Mouse (Mus musculus): Measurements from ENCODE around the gene Nr1h4.

Nr1h4 gene

GRCm38 (mm10) chr10:89481638-89482037, 51.7 kb downstream of the Nr1h4 start:
- DNase-seq (ENCODE audit: low spot score): no peak

GRCm38 (mm10) chr10:89478766-89479165, 54.6 kb downstream of the Nr1h4 start:
- no peak for DNase-seq (ENCODE audit: low spot score)

GRCm38 (mm10) chr10:89470596-89471353, 62.6 kb downstream of the Nr1h4 start:
- no peak for DNase-seq (ENCODE audit: low spot score)

- DNase-seq (ENCODE audit: low spot score): no peak
These were observed 68.5 kb downstream of the Nr1h4 start for GRCm38 (mm10) chr10:89464760-89465405.

GRCm38 (mm10) chr10:89462890-89463289, 70.5 kb downstream of the Nr1h4 start:
- no peak for DNase-seq (ENCODE audit: low spot score)

GRCm38 (mm10) chr10:89461856-89462507, 71.4 kb downstream of the Nr1h4 start:
- DNase-seq (ENCODE audit: low spot score): peak; percentile 30

GRCm38 (mm10) chr10:89460972-89461371, 72.4 kb downstream of the Nr1h4 start:
- DNase-seq (ENCODE audit: low spot score): no peak

GRCm38 (mm10) chr10:89458770-89459169, 74.6 kb downstream of the Nr1h4 start:
- DNase-seq (ENCODE audit: low spot score): no peak

GRCm38 (mm10) chr10:89453794-89454193, 79.6 kb downstream of the Nr1h4 start:
- no peak for DNase-seq (ENCODE audit: low spot score)

GRCm38 (mm10) chr10:89453068-89453641, 80.2 kb downstream of the Nr1h4 start:
- no peak for DNase-seq (ENCODE audit: low spot score)

GRCm38 (mm10) chr10:89450411-89450810, 83.0 kb downstream of the Nr1h4 start:
- no peak for DNase-seq (ENCODE audit: low spot score)

GRCm38 (mm10) chr10:89444381-89444780, 89.0 kb downstream of the Nr1h4 start:
- no peak for DNase-seq (ENCODE audit: low spot score)

GRCm38 (mm10) chr10:89443623-89444151, 89.7 kb downstream of the Nr1h4 start, which contains the start of gene Gas2l3:
Gene Gas2l3 (minus strand): TSS chr10:89443967.
- DNase-seq (ENCODE audit: low spot score): peak; percentile 69

GRCm38 (mm10) chr10:89443115-89443622, 90.2 kb downstream of the Nr1h4 start:
- no peak for DNase-seq (ENCODE audit: low spot score)

- DNase-seq (ENCODE audit: low spot score): no peak
These were observed 90.7 kb downstream of the Nr1h4 start for GRCm38 (mm10) chr10:89442640-89443039.

- no peak for DNase-seq (ENCODE audit: low spot score)
These were observed 91.4 kb downstream of the Nr1h4 start for GRCm38 (mm10) chr10:89441961-89442360.

- no peak for DNase-seq (ENCODE audit: low spot score)
These were observed 94.0 kb downstream of the Nr1h4 start for GRCm38 (mm10) chr10:89439380-89439779.

- DNase-seq (ENCODE audit: low spot score): no peak
These were observed 95.4 kb downstream of the Nr1h4 start for GRCm38 (mm10) chr10:89437996-89438395.

GRCm38 (mm10) chr10:89437472-89437871, 95.9 kb downstream of the Nr1h4 start:
- no peak for DNase-seq (ENCODE audit: low spot score)

- no peak for DNase-seq (ENCODE audit: low spot score)
These were observed 97.5 kb downstream of the Nr1h4 start for GRCm38 (mm10) chr10:89435920-89436319.

- DNase-seq (ENCODE audit: low spot score): no peak
These were observed 98.0 kb downstream of the Nr1h4 start for GRCm38 (mm10) chr10:89435413-89435812.
